Comparison of ENCODE assay signal across 21 mouse cellular contexts in genomic region chr3:26337495-26337894, GRCm38 (mm10).
A peak's percentile ranks its signal among the peaks of the same experiment; 100 is the strongest.
DNase-seq lines count a peak whose midpoint lies in the region; ATAC-seq lines count a peak whose summit lies in the region.
"Had no signal": no experiment of that assay in that cellular context is flagged by ENCODE, and none has a peak within 500 bp of the region (broad histone marks: within the 10 kb centered on the region; RNA-seq: fewer than 3 reads in every experiment).

No protein-coding gene starts in this region.

- peak; percentile 21 to 29 for DNase-seq in cerebellum, postnatal 10 days
- no peak for DNase-seq in frontal cortex, postnatal 14 days (ENCODE audit: low spot score in 2 of 2)
- peak; percentile 55 to 57 for DNase-seq in right cerebral cortex, postnatal 10 days (ENCODE audit: low spot score in 2 of 2)
- no peak for DNase-seq in right cerebral cortex, adult 18-20 months
- peak; percentile 20 for DNase-seq in right cerebral cortex, postnatal 4 days
- no peak for DNase-seq in right cerebral cortex, postnatal 25 days
- DNase-seq: adrenal gland, adult 2 months; adrenal gland, adult 8-10 months; adrenal gland, postnatal 10 days; adrenal gland, postnatal 14 days; adrenal gland, postnatal 25 days; adrenal gland, postnatal 36 days; B cell, adult 2 months; cerebellum, adult 11 months; cerebellum, adult 11-12 months; cerebellum, adult 18-20 months had no signal

- ATAC-seq in cerebellum, adult (ENCODE audit: insufficient number of reproducible peaks, low FRiP score, low TSS enrichment) = no peak
- ATAC-seq in frontal cortex, adult (ENCODE audit: low TSS enrichment) = peak; percentile 49
- ATAC-seq: activated CD4-positive, CD25-positive, alpha-beta regulatory T cell, adult 4 months; CD4-positive, CD25-positive, alpha-beta regulatory T cell, adult 4 months; Patski had no signal

Comparison
In these comparisons a context has a peak if more than half of its experiments do, and no peak if none do; other contexts are left out.
1. DNase-seq: peak in cerebellum, postnatal 10 days (2 of 2), right cerebral cortex, postnatal 10 days (2 of 2) and right cerebral cortex, postnatal 4 days (single experiment); none in frontal cortex, postnatal 14 days (0 of 2), right cerebral cortex, adult 18-20 months (single experiment) and right cerebral cortex, postnatal 25 days (single experiment).